Mouse (Mus musculus) stomach, embryonic 15.5 days (tissue): ENCODE results near the gene Ksr2. TPM values are rescaled to one million over a fixed set of nuclear protein-coding genes. Genes with fewer than 3 reads are reported as not detected.

Experiments used
- ATAC-seq: fragments of 200-750 bp; cut with Nextera tagmentation; 2 replicates; pipeline ENCODE4 v1.8.0; 2017; ENCODE audit warnings: low read depth, moderate number of reproducible peaks, moderate TSS enrichment; ENCODE audit not compliant: insufficient read depth, low FRiP score
- H3K27ac ChIP-seq: fragments of 300-500 bp; sonication (generic); 2 replicates; pipeline ENCODE4 v1.5.1; 2015; ENCODE audit warnings: mild to moderate bottlenecking, inconsistent platforms
- H3K27me3 ChIP-seq: fragments of 300-500 bp; sonication (generic); replicated peaks from 2 replicates; pipeline ENCODE4 v1.6.1; 2015; ENCODE audit warnings: inconsistent platforms
- H3K36me3 ChIP-seq: fragments of 300-500 bp; sonication (generic); 2 replicates; pipeline ENCODE4 v1.6.1; 2015; ENCODE audit warnings: inconsistent platforms
- H3K4me1 ChIP-seq: fragments of 300-500 bp; sonication (generic); 2 replicates; pipeline ENCODE4 v1.6.1; 2015; ENCODE audit warnings: inconsistent platforms
- H3K4me2 ChIP-seq: fragments of 300-500 bp; sonication (generic); 2 replicates; pipeline ENCODE4 v1.6.1; 2015; ENCODE audit warnings: mild to moderate bottlenecking, inconsistent platforms
- H3K4me3 ChIP-seq: fragments of 300-500 bp; sonication (generic); replicated peaks from 2 replicates; pipeline ENCODE4 v1.5.1; 2015; ENCODE audit warnings: inconsistent platforms
- H3K9ac ChIP-seq: fragments of 300-500 bp; sonication (generic); 2 replicates; pipeline ENCODE4 v1.6.1; 2015; ENCODE audit warnings: inconsistent platforms
- H3K9me3 ChIP-seq: fragments of 300-500 bp; sonication (generic); 2 replicates; pipeline ENCODE4 v1.6.1; 2016; ENCODE audit warnings: inconsistent platforms
- WGBS: fragments of 180-500 bp; shearing (Covaris S2); methylation state at CpG from one replicate; pipeline ENCODE4 v1.1.7; 2015; 5-methylcytosine and 5-hydroxymethylcytosine counted together
- polyA plus RNA-seq: library from polyadenylated mRNA; unstranded; fragments of >200 nt; fragmentation: Nextera tagmentation; extraction: Ambion mirVana; gene quantifications from 2 replicates; pipeline ENCODE4 v1.2.1, GENCODE M21; 2015

Gene Ksr2
- polyA plus RNA-seq, 1 experiment from 2014 or later: 0.44 TPM

DNA sequence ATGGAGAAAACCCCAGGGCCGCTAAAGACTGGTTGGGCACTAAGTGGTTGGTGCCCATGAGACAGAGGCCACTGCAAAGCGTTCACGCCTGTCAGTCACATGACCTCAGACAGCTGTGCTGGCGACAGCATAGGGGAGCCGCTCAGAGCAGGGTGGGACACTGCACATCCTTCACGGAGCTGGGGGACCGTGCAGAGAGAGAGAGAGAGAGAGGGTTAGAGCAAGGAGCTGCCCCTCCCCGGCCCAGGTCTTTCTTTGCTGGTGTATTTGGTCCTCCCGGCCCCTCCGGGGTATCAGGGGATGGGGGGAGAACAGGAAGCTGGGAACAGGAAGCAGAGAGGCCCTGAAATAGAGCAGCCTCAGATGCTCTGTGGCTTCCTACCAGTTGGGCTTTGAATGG lies 97.1 kb downstream of the Ksr2 start:
- no peak overlapping the region for H3K9ac ChIP-seq
- ATAC-seq: no peak
- no peaks in the 10 kb centered on the region for H3K27me3 ChIP-seq
- 61% methylated on average over 10 of the region's 10 CpGs for WGBS
- no peaks in the 10 kb centered on the region for H3K9me3 ChIP-seq
- H3K36me3 ChIP-seq: no peaks in the 10 kb centered on the region
- no peak overlapping the region for H3K4me3 ChIP-seq
- H3K4me1 ChIP-seq: 0 out of 2 replicates have a peak, but pooled peaks cover 2% of the 10 kb centered on the region
- H3K4me2 ChIP-seq: no peak overlapping the region
- no peak overlapping the region for H3K27ac ChIP-seq

DNA sequence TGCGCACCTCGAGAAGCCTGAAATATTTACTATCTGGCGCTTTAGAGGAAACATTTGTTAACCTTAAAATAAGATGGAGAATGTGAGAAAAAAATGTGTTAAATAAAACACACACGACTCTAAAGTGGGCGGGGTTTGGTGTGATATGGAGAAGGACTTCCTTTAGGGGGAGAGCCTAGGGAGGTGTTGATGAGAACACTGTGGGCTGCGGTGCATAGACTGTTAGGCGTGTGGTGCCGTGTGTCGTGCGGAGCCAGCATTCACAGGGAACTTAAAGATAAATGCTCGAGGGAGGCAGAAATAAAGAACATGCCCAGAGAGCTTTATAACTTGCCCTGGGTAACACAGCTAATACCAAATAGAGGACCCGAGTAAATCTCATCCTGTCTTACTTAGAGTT lies 101.6 kb downstream of the Ksr2 start:
- Histone ChIP-seq H3K9me3 (no peaks in the 10 kb centered on the region), H3K36me3 (no peaks in the 10 kb centered on the region), H3K4me2 (no peak overlapping the region), H3K4me1 (no peaks in the 10 kb centered on the region), H3K9ac (no peak overlapping the region), H3K27ac (no peak overlapping the region), H3K27me3 (no peaks in the 10 kb centered on the region), H3K4me3 (no peak overlapping the region)
- WGBS: 84% methylated on average over 12 of the region's 12 CpGs
- ATAC-seq: no peak

DNA sequence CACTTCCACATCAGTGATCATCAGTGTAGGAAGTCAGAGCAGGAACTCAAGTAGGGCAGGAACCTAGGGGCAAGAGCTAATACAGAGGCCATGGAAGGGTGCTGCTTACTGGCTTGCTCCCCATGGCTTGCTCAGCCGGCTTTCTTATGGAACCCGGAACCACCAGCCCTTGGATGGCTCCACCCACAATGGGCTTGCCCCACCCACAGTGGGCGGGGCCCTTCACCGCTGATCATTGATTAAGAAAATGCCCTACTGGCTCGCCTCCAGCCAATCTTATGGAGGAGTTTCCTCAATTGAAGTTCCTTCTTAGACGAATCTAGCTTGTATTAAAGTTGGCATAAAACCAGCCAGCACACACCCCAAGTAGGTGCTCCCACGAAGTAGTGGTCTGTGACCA lies 102.1 kb downstream of the Ksr2 start:
- H3K27me3 ChIP-seq: no peaks in the 10 kb centered on the region
- no peak overlapping the region for H3K9ac ChIP-seq
- H3K9me3 ChIP-seq: no peaks in the 10 kb centered on the region
- no peak overlapping the region for H3K27ac ChIP-seq
- H3K4me1 ChIP-seq: no peaks in the 10 kb centered on the region
- no peak for ATAC-seq
- 71% methylated on average over 7 of the region's 7 CpGs for WGBS
- no peaks in the 10 kb centered on the region for H3K36me3 ChIP-seq
- H3K4me3 ChIP-seq: no peak overlapping the region
- H3K4me2 ChIP-seq: no peak overlapping the region

DNA sequence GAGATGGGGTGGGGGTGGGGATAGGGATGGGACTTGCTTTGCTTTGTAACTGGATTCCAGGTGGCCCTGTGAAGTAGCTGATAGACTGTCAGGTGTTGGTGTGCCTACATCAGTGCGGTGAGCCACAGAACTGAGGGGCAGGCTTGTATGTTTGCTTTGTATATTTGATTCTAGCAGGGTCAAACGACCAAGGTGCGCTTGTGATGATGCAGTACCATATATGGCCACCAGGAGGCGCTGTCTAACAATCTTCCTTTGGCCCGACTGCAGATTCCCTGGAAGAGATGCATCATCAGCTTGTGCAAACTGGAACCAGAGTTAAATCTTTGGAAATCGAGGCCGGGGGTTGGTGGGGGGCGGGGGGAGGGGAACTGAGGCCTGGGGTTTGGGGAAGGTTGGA lies 102.8 kb downstream of the Ksr2 start:
- Histone ChIP-seq H3K4me2 (no peak overlapping the region), H3K9me3 (no peaks in the 10 kb centered on the region), H3K27me3 (no peaks in the 10 kb centered on the region), H3K36me3 (no peaks in the 10 kb centered on the region), H3K4me3 (no peak overlapping the region), H3K4me1 (no peaks in the 10 kb centered on the region), H3K27ac (no peak overlapping the region), H3K9ac (no peak overlapping the region)
- 4% methylated on average over 8 of the region's 8 CpGs for WGBS
- no peak for ATAC-seq

DNA sequence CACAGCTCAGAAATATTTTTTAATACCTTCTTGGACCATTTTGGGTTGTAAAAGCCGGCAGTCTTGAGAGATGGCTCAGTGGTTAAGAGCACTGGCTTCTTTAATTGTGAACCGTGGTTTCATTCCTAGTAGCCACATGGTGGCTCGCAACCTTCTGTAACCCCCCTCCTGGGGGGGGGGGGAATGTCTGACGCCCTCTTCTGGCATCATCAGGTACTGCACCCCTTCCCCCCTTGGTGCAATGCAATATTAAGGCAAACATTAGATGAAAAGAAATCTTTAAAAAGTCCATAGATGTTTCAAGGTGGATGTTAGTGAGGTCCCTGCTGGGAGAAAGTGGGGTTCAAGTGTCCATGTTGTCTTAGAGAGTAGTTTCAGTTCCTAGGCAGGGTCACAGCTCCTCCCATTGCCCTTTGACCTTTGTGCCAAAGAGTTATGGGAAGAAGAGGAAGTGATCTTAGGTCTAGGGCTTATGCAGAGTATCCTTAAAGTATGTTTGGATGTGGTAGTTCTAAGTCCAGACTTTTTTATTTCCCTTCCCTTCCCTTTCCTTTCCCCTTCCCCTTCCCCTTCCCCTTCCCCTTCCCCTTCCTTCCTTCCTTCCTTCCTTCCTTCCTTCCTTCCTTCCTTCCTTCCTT lies 106.2 kb downstream of the Ksr2 start:
- Histone ChIP-seq H3K9me3 (no peaks in the 10 kb centered on the region), H3K27me3 (no peaks in the 10 kb centered on the region), H3K27ac (no peak overlapping the region), H3K36me3 (no peaks in the 10 kb centered on the region), H3K4me3 (no peak overlapping the region), H3K4me2 (no peak overlapping the region), H3K4me1 (no peaks in the 10 kb centered on the region), H3K9ac (no peak overlapping the region)
- 28% methylated on average over 4 of the region's 4 CpGs for WGBS
- no peak for ATAC-seq

DNA sequence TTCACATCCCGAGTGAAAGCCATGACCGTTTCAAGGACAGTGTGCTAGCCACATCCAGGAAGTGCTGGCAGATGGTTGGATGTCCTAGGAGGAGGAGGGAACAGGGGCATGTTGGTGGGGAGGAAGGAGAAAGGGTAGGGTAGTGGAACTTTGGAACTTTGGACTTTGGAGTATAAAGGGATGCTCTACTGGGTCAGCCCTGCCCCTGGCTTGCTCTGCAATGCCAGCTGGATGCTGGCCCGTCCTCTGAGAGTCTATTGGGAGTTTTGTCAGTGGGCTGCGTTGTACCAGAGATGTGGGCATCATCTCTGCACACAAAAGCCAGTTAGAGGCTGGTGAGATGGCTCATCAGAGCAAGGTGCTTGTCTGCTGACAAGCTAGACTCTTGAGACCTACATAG lies 107.4 kb downstream of the Ksr2 start:
- H3K9me3 ChIP-seq: no peaks in the 10 kb centered on the region
- H3K4me2 ChIP-seq: no peak overlapping the region
- H3K9ac ChIP-seq: no peak overlapping the region
- H3K4me1 ChIP-seq: no peaks in the 10 kb centered on the region
- no peak overlapping the region for H3K27ac ChIP-seq
- no peaks in the 10 kb centered on the region for H3K27me3 ChIP-seq
- no peak for ATAC-seq
- H3K36me3 ChIP-seq: no peaks in the 10 kb centered on the region
- WGBS: 69% methylated on average over 4 of the region's 4 CpGs
- no peak overlapping the region for H3K4me3 ChIP-seq

DNA sequence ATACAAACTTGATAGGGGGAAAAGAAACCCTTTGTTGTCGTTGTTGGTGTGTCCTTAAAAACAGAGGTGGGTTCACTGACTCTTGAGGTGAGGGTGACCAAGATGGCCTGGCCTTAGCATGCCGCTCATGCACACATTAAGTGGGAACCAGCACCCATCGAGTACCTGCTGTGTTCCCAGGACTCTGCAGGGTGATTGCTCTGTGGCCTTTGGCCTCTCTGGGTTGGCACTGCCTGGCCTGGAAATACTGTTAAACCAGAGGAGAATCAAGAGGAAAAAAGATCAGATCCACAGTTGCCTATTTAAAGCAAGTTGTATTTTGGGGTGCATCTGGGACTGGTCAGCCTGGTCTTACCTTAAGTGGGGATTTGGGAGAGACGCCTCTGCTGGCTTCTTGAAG lies 107.9 kb downstream of the Ksr2 start:
- Histone ChIP-seq H3K9me3 (no peaks in the 10 kb centered on the region), H3K36me3 (no peaks in the 10 kb centered on the region)
- 86% methylated on average over 4 of the region's 4 CpGs for WGBS

DNA sequence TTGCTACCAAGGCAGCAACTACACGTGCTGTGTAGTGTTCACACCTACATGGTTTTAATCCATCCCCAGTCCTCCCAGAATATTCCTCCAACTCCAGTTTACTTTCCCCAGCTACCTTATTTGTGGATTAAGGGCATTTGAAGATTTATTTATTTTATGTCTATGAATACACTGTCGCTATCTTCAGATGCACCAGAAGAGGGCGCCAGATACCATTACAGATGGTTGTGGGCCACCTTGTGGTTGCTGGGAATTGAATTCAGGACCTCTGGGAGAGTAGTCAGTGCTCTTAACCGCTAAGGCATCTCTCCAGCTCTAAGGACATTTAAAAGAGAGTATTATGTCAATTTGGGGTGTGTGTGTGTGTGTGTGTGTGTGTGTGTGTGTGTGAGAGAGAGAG lies 108.7 kb downstream of the Ksr2 start:
- H3K9me3 ChIP-seq: no peaks in the 10 kb centered on the region
- 65% methylated on average over 4 of the region's 4 CpGs for WGBS

More for the DNA sequence above, 107.9 kb downstream of the Ksr2 start:
- Histone ChIP-seq H3K4me3 (no peak overlapping the region), H3K4me2 (no peak overlapping the region), H3K9ac (no peak overlapping the region), H3K27me3 (no peaks in the 10 kb centered on the region), H3K4me1 (no peaks in the 10 kb centered on the region), H3K27ac (no peak overlapping the region)
- ATAC-seq: no peak

DNA sequence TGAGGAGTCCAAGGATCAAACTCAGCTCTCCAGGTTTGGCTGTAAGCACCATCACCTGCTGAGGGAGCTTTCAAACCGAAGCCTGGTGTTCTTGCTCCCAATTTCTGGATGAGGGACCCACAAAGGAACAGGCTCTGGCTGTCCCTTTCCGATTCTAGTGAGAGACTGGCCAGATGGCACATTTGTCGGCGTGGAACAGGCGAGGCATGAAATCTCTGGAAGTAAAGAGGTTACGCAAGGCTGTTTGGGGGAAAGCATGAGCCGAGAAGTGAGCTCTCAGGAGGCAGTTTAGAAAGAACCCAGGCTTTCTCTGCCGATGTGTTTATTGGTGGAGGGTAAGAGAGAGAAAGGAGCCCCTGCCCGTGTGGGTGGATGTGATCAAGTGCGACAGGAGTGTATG lies 109.2 kb downstream of the Ksr2 start:
- Histone ChIP-seq H3K27me3 (no peaks in the 10 kb centered on the region), H3K27ac (no peak overlapping the region), H3K36me3 (no peaks in the 10 kb centered on the region), H3K4me1 (no peaks in the 10 kb centered on the region), H3K4me2 (no peak overlapping the region), H3K9me3 (no peaks in the 10 kb centered on the region), H3K4me3 (no peak overlapping the region), H3K9ac (no peak overlapping the region)
- ATAC-seq: no peak
- WGBS: 84% methylated on average over 10 of the region's 10 CpGs

More for the DNA sequence above, 108.7 kb downstream of the Ksr2 start:
- no peak overlapping the region for H3K4me2 ChIP-seq
- H3K4me1 ChIP-seq: no peaks in the 10 kb centered on the region
- H3K27me3 ChIP-seq: no peaks in the 10 kb centered on the region
- no peaks in the 10 kb centered on the region for H3K36me3 ChIP-seq
- H3K9ac ChIP-seq: no peak overlapping the region
- no peak overlapping the region for H3K27ac ChIP-seq
- no peak for ATAC-seq
- no peak overlapping the region for H3K4me3 ChIP-seq

DNA sequence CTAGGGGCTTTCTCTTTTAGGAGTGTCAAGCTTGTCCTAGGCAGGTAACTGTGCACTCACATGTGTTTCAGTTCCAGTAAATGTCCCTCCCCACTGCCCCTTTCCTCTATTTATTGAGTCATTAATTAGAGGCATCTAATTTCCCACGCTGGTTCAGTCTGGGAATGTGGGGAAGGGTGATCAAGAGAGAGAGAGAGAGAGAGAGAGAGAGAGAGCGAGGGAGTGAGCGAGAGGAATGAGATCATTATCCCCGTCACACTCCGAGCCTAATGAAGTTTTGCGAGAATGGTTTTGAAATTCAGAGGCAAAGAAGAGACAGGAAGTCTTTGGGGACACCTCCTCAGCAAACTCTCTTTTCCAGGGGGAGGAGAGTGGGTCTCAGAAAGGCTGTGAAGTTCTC lies 117.2 kb downstream of the Ksr2 start:
- no peaks in the 10 kb centered on the region for H3K9me3 ChIP-seq
- H3K36me3 ChIP-seq: no peaks in the 10 kb centered on the region
- H3K27ac ChIP-seq: no peak overlapping the region
- no peak overlapping the region for H3K4me2 ChIP-seq
- H3K9ac ChIP-seq: no peak overlapping the region
- ATAC-seq: no peak
- H3K4me3 ChIP-seq: no peak overlapping the region
- WGBS: 60% methylated on average over 6 of the region's 6 CpGs
- 0 out of 2 replicates have a peak, but pooled peaks cover 5% of the 10 kb centered on the region for H3K27me3 ChIP-seq
- H3K4me1 ChIP-seq: peaks cover 5% of the 10 kb centered on the region; the same call in 1 of the 2 replicates

DNA sequence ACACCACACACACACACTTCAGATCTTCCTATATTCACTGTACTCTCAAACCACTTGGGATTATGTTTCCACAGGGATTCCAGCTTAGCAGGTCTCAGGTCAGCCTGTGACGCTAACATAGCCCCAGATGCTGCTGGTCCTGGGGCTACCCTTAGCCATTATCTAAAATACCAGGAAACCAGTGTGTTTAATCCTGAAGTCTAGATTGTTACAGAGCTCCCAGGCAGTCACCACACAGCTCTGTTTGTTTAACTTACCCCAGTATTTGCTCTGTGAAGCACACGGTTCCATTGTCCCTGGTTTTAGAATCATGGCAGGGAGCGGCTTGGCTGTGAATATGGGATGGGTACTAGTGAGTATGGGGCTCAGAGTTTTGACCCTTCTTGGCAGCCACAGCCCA lies 125.4 kb downstream of the Ksr2 start:
- no peak overlapping the region for H3K27ac ChIP-seq
- peak; percentile 58; the same call in 1 of the 2 replicates for ATAC-seq
- 0 out of 2 replicates have a peak, but pooled peaks cover under 1% of the 10 kb centered on the region for H3K27me3 ChIP-seq
- H3K4me2 ChIP-seq: no peak overlapping the region
- no peaks in the 10 kb centered on the region for H3K36me3 ChIP-seq
- no peak overlapping the region for H3K4me3 ChIP-seq
- 47% methylated on average over 3 of the region's 3 CpGs for WGBS
- no peaks in the 10 kb centered on the region for H3K9me3 ChIP-seq
- no peak overlapping the region for H3K9ac ChIP-seq
- 0 out of 2 replicates have a peak, but pooled peaks cover under 1% of the 10 kb centered on the region for H3K4me1 ChIP-seq

DNA sequence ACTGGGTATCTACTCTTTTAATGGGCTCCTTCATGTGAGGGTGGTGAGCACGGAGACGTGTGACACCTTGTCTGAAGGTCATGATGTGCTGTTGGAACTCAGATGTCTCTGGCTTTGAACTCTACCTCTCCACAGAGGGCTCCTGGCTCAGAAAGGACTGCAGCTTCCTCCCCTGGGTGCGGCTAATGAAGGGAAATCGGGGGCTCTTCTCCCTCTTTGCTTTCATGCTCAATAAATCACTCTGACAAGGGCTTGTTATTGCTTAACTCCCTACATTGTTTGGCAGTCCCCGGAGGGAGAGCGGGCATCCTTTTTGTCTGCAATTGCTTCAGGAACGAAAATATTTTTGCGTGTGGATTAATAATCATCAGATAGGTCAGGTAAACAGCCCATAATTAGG lies 127.9 kb downstream of the Ksr2 start:
- no peaks in the 10 kb centered on the region for H3K4me1 ChIP-seq

More for the DNA sequence above, 127.9 kb downstream of the Ksr2 start:
- no peak for ATAC-seq
- Histone ChIP-seq H3K27me3 (no peaks in the 10 kb centered on the region), H3K9me3 (no peaks in the 10 kb centered on the region), H3K4me2 (no peak overlapping the region), H3K27ac (no peak overlapping the region), H3K4me3 (no peak overlapping the region), H3K36me3 (no peaks in the 10 kb centered on the region), H3K9ac (no peak overlapping the region)
- WGBS: 35% methylated on average over 8 of the region's 8 CpGs
